Mouse (Mus musculus): Measurements from ENCODE around the gene Slc29a1. TPM values are rescaled to one million over a fixed set of nuclear protein-coding genes. Genes with fewer than 3 reads are reported as not detected.

Gene Slc29a1
- total RNA-seq, 2 experiments from 2014 or later: 121 to 161 TPM

DNA sequence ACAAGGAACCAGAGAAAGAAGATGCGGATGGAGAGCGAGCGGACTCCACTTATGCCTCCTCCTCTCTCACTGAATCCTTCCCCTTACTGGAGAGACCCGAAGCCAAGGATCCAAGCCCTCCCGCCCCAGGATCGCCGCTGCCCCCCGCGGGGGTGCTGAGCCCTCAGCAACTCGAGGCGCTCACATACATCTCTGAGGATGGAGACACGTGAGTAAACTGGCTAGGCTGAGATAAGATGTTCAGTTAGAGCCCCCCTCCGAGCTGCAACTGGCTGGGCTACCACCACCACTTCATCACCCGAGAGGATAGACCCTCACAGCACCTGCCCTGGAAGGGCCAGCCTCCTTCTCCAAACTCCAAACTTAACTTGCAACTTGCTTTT lies 43.3 kb downstream of the Slc29a1 start:
- DNase-seq (ENCODE audit: low spot score in 2 of 2): no peak

DNA sequence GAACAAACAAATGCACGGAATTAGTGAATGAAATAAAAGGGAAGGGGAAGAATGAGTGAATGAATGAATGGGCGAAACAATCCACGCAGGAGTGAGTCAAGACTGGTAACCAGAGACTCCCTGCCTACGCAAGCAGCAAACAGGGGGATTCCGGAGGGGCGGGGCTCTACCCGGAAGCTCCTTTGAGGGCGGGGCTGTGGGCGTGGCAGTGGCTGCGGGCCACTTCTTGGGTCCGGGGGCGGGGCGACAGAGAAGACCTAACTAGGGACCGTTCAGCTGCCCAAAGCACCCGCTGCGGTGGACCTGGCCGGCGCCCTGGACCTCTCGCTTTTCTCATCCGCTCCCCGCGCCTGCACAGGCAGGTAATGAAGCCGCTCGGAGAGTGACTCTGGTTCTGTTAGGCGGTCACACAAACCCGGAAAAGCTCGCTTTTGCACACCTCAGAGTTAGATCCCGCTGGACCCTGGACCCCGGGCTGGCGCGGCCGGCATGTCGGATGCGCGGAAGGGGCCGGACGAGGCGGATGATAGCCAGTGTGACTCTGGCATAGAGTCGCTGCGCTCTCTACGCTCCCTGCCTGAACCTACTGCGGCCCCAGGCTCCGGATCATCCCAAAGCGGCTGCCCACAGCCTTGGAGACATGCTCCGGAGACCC lies 43.8 kb downstream of the Slc29a1 start, which contains the start of gene Nfkbie:
Gene Nfkbie (plus strand): TSS at position 252 of the 655 bp plus-strand sequence.
- peak; percentile 97 for DNase-seq (ENCODE audit: low spot score in 2 of 2)

DNA sequence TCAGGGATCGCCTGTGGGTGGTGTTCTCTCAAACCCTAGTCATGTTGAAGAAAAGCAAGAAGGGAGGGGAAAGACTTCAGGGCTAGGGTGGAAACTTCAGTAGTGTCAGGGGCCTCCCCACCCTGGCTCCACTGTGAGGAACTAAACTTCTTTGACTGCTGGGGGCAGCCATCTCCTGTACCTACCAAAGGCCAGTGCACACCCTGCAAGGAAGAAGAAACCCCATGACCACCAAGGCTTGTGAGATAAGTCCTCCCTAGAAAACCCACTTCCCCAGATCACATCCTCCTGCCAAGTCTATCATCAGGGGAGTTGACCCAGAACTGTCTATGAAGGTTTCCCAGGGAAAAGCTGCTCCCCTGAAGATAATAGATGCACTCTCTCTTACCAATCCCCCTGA lies 45.0 kb downstream of the Slc29a1 start:
- no peak for DNase-seq (ENCODE audit: low spot score in 2 of 2)

DNA sequence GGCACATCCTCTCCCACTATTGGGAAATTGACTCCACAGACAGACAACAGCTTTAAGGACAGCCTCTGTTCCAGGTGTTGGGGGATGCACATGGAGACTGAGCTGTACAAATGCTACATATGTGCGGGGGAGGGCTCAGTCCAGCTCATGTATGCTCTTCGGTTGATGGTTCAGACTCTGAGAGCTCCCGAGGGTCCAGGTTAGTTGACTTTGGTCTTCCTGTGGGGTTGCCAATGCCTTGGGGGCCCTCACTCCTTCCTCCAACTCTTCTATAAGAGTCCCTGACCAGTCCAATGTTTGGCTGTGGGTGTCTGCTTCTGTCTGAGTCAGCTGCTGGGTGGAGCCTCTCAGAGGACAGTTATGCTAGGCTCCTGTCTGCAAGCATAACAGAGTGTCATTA lies 46.3 kb downstream of the Slc29a1 start:
- DNase-seq (ENCODE audit: low spot score in 2 of 2): no peak

DNA sequence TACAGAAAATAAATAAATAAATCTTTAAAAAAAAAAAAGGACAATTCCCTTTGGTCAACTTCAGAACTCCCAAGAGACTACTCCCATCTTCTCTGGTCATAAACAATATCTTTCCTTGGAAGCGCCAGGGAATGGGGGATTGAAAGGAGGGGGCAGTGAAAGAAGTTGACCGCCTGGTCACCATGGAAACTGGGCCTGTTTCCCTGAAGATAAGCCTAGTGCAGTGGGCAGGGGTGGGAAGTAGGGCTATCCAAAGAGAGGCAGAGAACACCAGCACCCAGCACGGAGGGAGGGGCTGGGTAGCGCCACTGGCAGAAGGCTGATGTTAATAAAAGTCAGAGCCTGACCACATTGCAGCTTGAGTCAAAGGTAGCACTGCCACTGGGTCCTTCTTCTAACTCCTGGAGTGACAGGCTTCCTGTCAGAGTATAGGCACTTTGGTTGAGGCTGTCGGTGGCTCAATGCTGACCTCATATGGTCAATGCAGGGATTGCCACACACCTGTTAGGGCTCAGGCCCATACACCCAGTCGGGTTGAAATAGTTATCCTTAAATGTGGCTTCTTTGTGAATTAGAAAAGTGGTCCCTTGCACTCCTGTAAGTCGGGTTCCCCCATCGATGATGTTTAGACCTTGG lies 47.5 kb downstream of the Slc29a1 start:
- DNase-seq (ENCODE audit: low spot score in 2 of 2): peak; percentile 73 to 77

DNA sequence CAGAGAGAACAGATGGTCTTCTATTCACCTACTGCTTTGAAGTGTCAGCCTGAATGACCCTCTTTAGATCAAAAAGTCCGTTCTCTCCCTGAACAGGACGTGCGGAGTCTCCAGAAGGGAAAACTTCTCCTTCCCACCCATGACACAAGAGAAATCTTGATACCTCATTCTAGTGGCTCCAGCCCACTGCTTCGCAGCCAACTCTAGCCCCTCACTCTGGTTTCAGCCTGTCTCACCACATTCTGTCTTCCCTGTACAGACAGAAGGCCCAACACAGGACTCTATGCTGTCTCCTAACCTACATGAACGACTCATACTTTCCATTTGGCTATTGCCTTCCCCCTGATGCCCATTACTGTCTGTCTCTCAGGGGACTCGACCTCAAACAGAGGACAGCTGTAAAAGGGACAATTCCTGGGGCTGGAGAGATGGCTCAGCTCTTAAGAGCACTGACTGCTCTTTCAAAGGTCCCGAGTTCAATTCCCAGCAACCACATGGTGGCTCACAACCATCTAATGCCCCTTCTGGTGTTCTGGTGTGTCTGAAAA lies 48.1 kb downstream of the Slc29a1 start:
- DNase-seq (ENCODE audit: low spot score in 2 of 2): no peak

DNA sequence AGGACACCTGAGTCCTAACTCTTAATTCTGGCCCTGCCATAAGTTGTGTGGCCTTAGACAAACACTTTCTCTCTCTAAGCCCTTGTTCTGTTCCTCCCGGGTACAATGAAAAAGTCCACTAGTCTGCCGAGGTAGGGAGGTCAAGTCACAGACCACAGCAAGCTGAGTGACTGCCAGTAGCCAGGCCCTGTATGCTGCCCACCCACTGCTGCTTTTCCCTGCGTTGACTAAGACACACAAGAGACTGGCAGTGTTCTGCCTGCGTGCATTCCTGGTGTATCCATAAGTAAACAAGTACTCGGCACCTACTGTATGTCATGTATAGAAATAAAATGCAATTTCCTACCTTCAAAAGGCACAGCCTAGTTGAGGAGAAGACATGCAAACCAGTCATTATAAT lies 49.2 kb downstream of the Slc29a1 start:
- DNase-seq (ENCODE audit: low spot score in 2 of 2): no peak

DNA sequence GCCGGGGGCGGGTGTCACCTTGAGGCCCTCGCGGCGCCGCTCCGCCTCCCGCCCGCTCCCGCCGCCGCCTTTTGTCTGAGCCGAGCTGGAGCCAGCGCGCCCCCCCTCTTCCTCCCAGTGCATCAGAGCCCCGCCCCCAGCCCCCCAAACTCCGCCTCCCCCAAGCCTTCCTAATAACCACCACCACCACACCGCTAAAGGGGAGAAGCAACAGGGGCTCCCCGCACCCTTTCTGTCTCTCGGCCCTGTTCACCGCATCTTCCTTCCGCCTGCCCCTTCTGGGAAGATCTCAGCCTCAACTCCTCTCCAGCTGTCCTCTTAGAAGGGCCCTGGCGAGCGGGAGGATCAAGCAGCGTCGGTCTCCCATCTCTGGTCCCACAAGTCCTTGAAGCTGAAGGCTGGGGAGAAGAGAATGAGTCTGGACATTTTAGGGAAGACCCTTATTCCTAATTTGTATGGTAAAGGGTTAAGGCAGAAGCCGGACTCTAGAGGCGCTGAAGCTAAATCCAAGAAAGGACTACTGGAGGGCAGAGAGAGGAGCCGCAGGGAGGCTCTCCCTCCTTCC lies 49.7 kb downstream of the Slc29a1 start, which contains the start of gene Tmem151b:
Gene Tmem151b (minus strand): TSS at position 61 of the 565 bp plus-strand sequence.
- no peak for DNase-seq (ENCODE audit: low spot score in 2 of 2)

DNA sequence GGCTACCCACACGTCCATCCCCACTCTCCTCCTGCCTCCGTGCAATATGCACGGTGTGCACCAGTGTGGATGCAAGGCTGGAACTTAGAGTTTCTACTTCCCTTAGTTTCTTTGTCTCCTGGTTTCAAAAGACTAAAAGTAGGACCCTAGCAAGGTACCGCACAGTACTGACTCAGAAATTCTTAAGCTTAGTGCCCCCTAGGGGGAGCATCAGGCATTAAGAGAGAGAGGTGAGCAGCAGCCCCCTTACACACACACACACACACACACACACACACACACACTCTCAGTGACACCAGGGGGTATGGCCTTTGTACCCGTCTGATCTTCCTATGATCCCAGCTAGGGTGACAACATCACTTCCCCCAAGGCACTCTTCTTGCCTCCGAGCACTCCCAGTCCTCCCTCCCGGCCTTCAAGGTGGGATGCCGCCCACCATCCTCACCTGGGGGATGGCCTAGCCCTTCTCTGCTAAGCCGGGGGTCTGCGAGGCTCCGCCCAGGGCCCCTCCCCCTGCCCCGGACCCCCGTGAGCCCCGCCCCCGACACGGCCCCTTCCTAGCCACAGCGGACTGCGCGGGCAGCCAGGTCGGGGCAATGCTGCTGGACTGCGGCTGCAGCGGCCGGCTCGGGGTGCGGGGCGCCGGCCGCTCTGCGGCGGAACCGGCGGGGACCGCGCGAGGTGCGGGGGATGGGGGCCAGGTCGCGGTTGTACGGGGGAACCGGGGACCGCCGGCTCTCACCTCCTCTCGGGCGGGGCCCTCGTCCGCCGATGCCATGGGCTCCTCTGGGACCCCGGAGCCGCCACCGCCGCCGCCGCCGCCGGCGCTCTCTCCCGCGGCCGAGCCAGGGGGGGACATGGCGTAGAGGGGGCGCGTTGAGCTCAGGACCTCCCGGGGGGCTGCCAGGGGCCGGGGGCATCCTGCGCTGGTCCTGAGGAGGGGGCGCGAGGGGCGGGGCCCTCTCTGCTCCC lies 50.6 kb downstream of the Slc29a1 start:
- no peak for DNase-seq (ENCODE audit: low spot score in 2 of 2)

DNA sequence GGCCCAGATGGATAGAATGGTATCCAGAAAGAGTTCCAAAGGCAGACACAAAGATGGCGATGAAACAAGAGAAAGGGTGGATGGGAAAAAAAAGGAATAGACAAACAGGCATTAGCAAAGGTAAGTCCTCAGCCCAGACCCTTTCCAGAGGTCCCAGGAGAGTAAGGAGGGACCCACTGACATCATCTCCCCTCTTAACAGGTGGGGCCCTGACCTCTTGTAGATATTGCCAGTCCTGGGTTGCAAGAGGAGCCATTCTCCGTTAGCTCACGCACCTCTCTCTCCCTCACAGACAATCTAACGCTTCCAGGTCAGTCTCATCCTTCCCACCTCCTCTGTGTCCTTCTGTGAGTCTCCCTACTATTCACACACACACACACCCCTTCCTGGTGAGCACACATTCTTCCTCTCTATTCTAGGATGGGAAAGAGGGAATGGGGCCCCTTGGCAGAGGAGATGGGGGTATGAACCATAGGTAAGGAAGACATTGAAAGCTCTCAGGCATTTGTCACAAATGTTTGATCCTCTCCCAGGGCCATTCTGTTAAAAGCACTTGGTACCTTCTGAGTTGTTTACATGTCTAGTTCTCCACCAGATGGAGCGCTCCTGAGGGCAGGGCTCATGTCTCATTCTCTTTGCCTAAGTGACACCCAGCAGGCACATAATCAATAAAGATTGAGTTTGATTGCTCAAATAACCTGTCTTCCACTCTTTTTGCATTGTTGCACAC lies 51.8 kb downstream of the Slc29a1 start:
- no peak for DNase-seq (ENCODE audit: low spot score in 2 of 2)

DNA sequence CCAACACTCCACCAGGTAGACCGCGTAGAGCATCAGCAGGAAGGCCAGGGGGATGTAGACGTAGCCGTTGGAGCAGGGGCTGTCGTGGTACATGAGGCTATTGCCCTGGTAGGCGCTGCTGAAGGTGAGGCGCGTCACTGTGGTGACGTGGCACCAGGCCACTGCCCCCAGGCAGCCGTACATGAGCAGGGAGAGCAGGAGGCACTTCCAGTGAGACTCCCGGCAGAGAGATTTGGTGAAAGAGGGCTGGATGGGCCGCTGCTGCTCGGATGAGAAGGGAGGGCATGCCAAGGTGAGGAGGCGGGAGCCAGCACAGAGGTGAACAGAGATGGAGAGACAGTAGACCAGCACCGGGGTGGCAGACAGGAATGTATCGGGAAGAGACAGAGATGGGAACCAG lies 52.5 kb downstream of the Slc29a1 start:
- DNase-seq (ENCODE audit: low spot score in 2 of 2): no peak

DNA sequence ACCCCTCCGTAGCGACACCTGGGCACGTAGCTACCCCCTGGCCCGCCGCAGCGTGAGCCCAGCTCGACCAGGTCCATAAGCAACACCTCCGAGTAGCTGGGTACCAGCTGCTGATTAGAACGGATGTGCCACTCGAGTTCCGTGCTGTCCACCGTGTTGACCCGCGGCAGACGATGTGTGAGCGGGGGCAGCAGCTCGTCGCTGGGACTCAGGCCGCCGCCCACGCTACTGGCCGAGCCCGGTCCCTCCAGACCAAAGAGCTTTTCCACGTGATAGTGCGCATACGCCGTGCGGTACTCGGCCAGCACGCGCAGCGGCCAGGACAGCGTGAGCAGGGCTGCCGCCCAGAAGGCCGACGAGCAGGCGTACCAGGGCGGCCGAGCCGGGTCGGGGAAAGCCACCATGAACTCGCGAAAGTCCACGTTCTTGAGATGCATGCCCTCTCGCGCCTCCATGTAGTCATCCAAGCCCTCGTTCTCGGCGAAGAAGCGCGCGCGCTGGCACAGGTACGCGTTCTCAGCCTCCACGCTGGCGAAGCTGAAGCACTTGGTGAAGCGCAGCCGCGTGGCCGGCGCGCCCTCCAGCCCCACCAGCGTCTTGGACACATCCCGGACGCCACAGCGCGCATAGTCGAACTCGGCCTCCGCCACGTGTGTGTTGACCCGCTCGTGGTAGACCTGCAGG lies 54.0 kb downstream of the Slc29a1 start:
- DNase-seq (ENCODE audit: low spot score in 2 of 2): no peak

DNA sequence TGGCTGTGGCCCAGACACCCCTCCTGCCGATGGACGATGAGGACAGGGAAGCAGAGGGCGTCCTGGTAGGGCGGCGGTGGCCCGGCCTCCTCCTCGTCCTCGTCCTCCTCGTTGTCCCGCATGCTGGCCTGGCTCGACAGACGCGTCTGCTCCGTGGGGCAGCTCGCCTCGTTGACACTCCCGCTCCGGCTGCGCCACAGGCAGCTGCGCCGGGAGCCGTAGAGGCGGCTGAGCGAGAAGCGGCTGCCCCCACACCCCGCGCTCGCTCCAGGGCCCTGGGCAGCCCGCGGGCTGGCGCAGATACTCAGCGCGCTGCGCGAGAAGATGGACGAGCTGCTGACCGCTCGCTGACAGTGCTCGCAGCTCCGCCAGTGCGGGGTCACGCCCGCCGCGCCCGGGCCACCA lies 54.5 kb downstream of the Slc29a1 start:
- no peak for DNase-seq (ENCODE audit: low spot score in 2 of 2)

DNA sequence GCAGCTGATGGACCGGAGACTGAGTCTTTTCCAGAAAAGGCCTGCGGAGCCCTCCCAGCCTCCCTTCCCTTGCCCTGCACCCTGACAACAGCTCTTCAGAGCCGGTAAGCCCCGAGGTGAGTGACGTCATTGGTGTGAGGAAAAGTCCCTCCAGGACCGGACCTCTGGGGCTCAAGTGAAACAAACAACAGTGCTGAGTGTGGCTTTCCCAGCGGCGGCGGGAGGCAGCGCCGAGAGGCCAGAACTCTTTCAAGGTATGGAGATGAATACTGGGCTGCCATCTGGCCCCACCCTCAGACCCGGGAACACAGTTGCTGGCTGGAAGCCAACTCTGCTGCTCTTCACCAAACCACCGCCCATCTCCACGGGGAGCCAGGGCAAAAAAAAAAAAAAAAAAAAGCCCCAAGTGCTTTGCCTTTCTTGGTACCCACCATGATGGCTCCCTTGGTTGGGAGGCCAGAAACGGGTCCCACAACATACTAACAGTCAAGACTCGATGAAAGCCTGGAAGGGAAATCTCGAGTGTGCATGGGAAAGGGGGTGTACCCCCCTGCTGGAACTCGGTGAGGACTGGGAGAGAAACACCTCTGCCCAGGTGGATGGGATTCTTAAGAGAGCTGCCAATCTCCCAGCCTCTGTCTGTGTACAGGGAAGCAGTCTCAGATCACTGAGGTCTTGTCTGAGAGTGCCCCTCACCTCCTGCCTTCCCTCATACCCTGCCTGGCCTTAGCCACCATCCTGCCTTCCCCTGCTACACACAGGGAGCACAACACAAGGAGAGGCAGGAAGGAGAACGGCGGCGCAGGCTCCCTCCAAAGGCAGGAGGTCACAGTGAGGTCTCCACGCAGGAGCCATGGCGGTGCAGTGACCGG lies 55.2 kb downstream of the Slc29a1 start:
- DNase-seq (ENCODE audit: low spot score in 2 of 2): no peak

DNA sequence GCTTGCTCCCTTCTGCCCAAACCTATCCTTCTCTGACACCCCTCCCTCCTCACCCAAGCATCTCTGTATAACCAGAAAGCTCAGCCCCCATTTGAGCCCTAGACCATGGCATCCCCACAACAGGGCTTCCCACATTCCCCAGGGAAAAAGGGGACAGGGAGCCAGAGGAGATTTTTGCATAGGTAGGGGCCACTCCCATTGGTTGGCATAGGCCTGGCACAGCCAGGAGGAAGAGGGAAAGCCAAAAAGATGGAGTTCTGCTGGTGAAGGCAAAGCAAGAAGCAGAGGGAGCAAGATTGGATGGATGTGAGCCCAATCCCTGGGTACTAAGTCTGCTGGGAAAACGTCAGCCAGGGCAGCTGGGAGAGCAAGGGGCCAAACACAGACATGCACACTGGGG lies 56.3 kb downstream of the Slc29a1 start:
- no peak for DNase-seq (ENCODE audit: low spot score in 2 of 2)

DNA sequence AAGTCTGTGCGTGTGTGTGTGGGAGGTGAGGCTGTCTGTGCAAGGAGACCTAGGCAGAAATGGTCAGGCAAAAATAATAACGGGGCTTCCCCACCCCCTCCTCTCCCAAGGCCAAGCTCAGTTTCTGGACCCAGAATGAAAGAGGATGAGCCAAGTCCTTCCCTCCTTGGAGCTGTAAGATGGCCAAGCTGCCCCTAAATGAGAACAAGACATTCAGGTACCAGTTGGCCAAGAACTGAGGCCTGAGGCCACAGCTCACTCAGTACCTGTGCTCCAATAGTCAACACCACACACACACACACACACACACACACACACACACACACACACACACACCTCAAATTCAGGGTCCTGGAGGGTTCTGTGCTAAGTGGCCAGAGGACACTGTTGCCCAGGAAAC lies 56.7 kb downstream of the Slc29a1 start:
- DNase-seq (ENCODE audit: low spot score in 2 of 2): no peak

DNA sequence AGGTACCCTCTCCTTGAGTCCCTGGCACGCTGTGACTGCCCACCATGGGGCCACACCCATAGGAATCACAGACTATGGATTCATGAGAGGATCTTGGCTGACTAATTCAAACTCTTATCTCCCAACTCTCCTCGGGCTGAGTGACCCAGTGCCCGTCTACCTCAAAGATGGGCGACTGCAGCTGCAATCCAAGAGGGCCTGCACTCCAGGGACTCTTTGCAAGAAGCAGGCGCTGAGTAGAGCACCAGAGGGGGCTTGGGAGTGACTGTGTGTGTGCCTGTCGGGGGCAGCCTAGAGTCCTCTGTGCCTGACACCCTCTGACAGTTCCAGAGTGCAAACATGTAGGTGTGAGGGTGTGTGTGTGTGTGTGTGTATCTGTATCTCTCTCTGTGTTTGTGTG lies 57.3 kb downstream of the Slc29a1 start:
- DNase-seq (ENCODE audit: low spot score in 2 of 2): no peak

DNA sequence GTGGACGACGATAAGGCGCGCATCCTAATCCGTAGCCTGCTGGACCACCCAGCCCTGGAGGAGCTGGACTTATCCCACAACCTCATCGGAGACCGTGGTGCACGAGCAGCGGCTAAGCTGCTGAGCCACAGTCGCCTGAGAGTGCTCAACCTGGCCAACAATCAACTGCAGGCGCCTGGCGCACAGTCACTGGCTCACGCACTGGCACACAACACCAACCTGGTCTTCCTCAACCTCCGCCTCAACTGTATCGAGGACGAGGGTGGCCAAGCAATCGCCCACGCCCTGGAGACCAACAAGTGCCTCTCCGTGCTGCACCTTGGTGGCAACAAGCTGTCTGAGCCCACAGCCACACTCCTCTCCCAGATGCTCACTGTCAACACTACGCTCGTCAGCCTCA lies 59.7 kb downstream of the Slc29a1 start:
- no peak for DNase-seq (ENCODE audit: low spot score in 2 of 2)

DNA sequence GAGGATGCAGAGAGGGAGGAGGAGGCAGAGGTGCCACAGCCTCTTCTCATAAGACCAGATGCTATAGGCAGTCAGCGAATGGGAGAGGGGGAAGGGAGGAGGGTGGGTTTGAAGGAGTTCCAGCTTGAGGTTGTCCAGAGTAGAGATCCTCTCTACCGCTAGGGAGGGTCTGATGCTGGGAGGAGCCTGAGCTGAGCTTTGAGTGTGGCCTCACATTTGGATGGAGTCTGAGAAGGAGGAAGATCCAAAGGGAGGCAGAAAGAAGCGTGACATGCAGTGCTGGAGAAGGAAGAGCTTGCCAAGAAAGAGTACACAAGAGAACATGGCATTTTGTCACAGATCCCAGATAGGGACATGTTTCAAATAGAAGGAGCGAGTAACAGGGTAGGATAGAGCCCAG lies 61.0 kb downstream of the Slc29a1 start:
- DNase-seq (ENCODE audit: low spot score in 2 of 2): no peak

All from adrenal gland, adult 18-20 months (tissue).